Mouse (Mus musculus) testis, postnatal 14 days (tissue): ENCODE measurements around the gene Fbxw4.
"Not testable (repeated sequence)": the region's sequence is repeated elsewhere in the genome, so short reads cannot be mapped to it uniquely, and the experiment has no call there.

Experiments
- DNase-seq: peaks from one replicate; pipeline ENCODE4 v3.0.0; 2021; ENCODE audit warnings: low spot score

The Fbxw4 gene

GRCm38 (mm10) chr19:45656810-45657595, 3.1 kb downstream of the Fbxw4 start:
- no peak for DNase-seq

- no peak for DNase-seq
These were observed 4.2 kb downstream of the Fbxw4 start for GRCm38 (mm10) chr19:45655870-45656269.

GRCm38 (mm10) chr19:45653986-45654385, 6.1 kb downstream of the Fbxw4 start:
- DNase-seq, result no peak

GRCm38 (mm10) chr19:45652286-45652988, 7.7 kb downstream of the Fbxw4 start:
- no peak for DNase-seq

GRCm38 (mm10) chr19:45651524-45651923, 8.6 kb downstream of the Fbxw4 start:
- no peak for DNase-seq

- DNase-seq, result no peak
These were observed 10.3 kb downstream of the Fbxw4 start for GRCm38 (mm10) chr19:45649776-45650175.

- DNase-seq, result not testable (repeated sequence)
These were observed 11.6 kb downstream of the Fbxw4 start for GRCm38 (mm10) chr19:45648469-45648868.

GRCm38 (mm10) chr19:45646866-45647265, 13.2 kb downstream of the Fbxw4 start:
- no peak for DNase-seq

- DNase-seq, result no peak
These were observed 19.4 kb downstream of the Fbxw4 start for GRCm38 (mm10) chr19:45640691-45641090.

GRCm38 (mm10) chr19:45635960-45636359, 24.2 kb downstream of the Fbxw4 start:
- DNase-seq, result no peak

GRCm38 (mm10) chr19:45631584-45631983, 28.5 kb downstream of the Fbxw4 start:
- DNase-seq, result no peak

GRCm38 (mm10) chr19:45630953-45631352, 29.2 kb downstream of the Fbxw4 start:
- DNase-seq, result no peak

- DNase-seq, result no peak
These were observed 30.9 kb downstream of the Fbxw4 start for GRCm38 (mm10) chr19:45629219-45629618.

- no peak for DNase-seq
These were observed 31.5 kb downstream of the Fbxw4 start for GRCm38 (mm10) chr19:45628649-45629048.

GRCm38 (mm10) chr19:45627036-45627435, 33.1 kb downstream of the Fbxw4 start:
- DNase-seq, result no peak

- DNase-seq, result no peak
These were observed 36.4 kb downstream of the Fbxw4 start for GRCm38 (mm10) chr19:45623710-45624109.

- DNase-seq, result no peak
These were observed 38.0 kb downstream of the Fbxw4 start for GRCm38 (mm10) chr19:45622144-45622543.

- no peak for DNase-seq
These were observed 39.1 kb downstream of the Fbxw4 start for GRCm38 (mm10) chr19:45621061-45621460.

GRCm38 (mm10) chr19:45619744-45620501, 40.2 kb downstream of the Fbxw4 start:
- no peak for DNase-seq

GRCm38 (mm10) chr19:45618184-45618583, 41.9 kb downstream of the Fbxw4 start:
- DNase-seq, result no peak

- no peak for DNase-seq
These were observed 43.4 kb downstream of the Fbxw4 start for GRCm38 (mm10) chr19:45616735-45617134.

- no peak for DNase-seq
These were observed 43.9 kb downstream of the Fbxw4 start for GRCm38 (mm10) chr19:45616214-45616518.
